Mouse (Mus musculus) spleen, postnatal 0 days (tissue): ENCODE measurements around the gene Platr25. TPM values are rescaled to one million over a fixed set of nuclear protein-coding genes. Genes with fewer than 3 reads are reported as not detected.

Source experiments
- microRNA counts: library from miRNA; unstranded; fragments of <30 nt; microRNA quantifications from one replicate; lab custom pipeline; 2015
- polyA plus RNA-seq: library from polyadenylated mRNA; unstranded; fragments of >200 nt; fragmentation: Nextera tagmentation; extraction: Ambion mirVana; gene quantifications from 2 replicates; pipeline ENCODE4 v1.2.1, GENCODE M21; 2015

The Platr25 gene
- 7.2 and 7.3 TPM in 2 replicates for polyA plus RNA-seq

GRCm38 (mm10) chr13:62760432-62761415 is at the start of gene Platr25:
TSS of gene Platr25 (minus strand) at chr13:62760709.

GRCm38 (mm10) chr13:62785199-62786134 is 25.0 kb upstream of the Platr25 start, which contains the start of gene Gm5141:
TSS of gene Gm5141 (minus strand) at chr13:62785808.

DNA sequence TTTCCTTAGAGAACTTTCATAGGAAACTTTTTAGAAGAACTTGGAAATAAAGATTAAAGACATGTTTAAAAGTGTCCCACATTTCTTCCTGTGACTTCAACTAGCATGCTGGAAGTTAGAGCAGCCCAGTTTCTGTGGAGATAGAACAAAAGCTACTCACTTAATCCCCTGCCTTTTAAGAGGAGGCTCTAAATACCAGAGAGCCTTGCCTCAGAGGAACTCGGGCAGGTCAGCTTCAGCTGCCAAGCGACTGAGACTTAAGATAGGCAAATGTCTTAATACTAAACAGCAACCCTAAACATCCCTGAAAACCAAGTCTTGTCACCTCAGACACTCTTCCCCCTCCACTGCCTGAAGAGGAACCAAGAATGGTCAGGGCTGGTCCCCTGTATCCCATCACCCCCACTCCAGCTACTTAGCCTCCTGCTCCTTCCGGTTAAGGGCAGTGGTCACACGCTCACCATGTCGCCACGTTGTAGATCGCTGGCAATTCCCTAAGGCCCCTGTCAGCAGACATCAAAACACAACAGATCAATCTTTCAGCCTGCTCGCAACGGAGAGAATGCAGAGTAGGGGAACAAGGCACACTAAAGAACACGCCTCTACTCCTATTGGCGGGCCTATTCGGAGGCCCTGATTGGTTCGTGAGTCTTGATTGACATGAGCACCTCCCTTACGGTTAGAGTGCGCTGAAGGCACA is 136.8 kb downstream of the Platr25 start, which contains the start of gene 6720489N17Rik:
Gene 6720489N17Rik (minus strand): TSS at position 606 of the 700 bp plus-strand sequence.

MicroRNAs within 50 kb of the gene (microRNA counts, 519-probe panel; counts per million panel counts)
- microRNA mmu-miR-713 (lab: Ali Mortazavi, UCI): 88.3 counts per million

Other genes with a start within 250 kb of the Platr25 start
- not detected in 2 replicates for gene Zfp935, start 202.2 kb downstream of the Platr25 start, polyA plus RNA-seq
- 6.2 and 8.3 TPM in 2 replicates for gene Zfp934, start 189.5 kb downstream of the Platr25 start, polyA plus RNA-seq
- gene 6720489N17Rik, start 136.5 kb downstream of the Platr25 start, polyA plus RNA-seq: 3.1 and 3.4 TPM in 2 replicates
- gene Gm5141, start 25.1 kb upstream of the Platr25 start, polyA plus RNA-seq: 2.2 TPM in 2 replicates
- gene Fbp2, start 97.7 kb upstream of the Platr25 start, polyA plus RNA-seq: 0.13 TPM in 1 of 2 replicates, not detected in the other
- 3.5 and 4.1 TPM in 2 replicates for gene Fbp1, start 127.6 kb upstream of the Platr25 start, polyA plus RNA-seq
- 34.0 and 38.6 TPM in 2 replicates for gene 2010111I01Rik, start 204.2 kb upstream of the Platr25 start, polyA plus RNA-seq